Mouse (Mus musculus) cerebellum, postnatal 14 days (tissue): ENCODE measurements around the gene Kcnq1.

Source experiments
- DNase-seq, 2 experiments: peaks; one replicate each; pipeline ENCODE4 v3.0.0; 2021; ENCODE audit warnings: mixed read lengths in 2 of 2

Gene Kcnq1

DNA sequence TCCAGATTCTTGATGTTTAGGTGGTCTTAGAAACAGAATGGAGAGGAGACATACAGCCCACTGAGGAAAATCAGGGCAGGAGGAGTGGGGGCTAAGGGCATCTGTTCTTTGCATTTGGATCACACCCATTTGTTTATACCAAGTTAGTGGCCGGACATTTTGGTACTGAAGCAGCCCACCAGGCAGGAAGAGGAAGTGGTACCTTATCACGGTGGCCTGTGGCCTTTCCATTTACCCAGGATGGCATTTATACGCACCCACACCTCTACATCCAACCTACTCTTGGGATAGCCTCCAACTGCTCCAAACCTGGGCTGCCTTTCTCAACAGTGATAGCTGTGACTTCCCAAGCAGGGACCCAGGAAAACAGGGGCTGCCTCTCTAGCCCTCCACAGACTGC lies 179.3 kb downstream of the Kcnq1 start:
- DNase-seq, result no peak

DNA sequence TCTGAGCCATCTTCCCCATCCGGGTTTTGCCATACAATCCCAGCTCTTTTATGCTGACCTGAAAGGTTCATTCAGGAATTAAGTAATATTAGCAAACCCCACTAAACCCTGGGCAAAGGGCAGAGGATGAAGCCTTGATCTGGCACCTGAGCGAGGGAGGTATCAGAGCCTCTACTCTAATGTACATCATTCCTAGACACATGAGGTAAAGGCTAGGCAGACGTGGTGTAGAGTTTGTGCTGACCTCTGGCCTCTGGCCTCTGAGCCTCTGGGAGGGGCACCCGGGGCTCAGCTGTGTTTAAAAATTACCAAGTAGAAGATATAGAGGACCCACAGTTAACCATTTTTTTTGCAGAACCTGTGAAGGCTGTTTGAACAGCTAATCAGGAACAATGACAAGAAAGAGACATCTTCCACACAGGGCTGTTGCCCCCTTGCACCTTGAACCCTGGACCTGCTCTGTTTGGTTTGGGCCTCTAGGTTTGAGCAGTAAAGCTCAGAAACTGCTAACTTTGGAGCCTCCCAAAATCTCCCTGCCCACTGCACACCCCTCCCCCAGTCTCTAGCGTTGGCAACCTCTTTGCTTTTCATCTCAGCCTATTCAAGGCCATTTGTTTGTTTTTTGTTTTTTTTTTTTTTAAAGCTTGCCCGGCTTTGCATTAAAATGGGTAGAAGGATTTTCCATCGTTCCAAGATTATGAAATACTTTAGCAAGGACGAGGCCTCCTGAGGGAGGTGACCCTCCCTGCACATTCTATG lies 180.5 kb downstream of the Kcnq1 start:
- no peak for DNase-seq

DNA sequence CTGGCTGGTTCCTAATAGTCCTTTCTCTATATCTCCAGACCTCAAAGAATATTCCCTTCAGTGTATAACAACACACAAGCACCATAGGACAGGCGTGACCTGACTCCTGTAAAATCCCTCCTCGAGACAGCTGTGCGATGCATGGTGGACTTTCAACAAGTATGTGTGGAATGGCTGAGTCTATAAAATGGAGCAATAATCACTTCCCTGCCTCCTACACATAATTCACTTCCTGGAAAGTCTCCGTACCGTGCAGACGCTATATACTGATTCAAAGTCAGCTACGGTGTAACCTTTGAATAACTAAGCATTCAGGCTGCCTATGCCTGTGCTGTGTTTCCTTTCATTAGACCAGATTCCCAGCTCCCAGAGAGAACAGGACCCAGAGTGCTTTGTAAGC lies 182.0 kb downstream of the Kcnq1 start:
- no peak for DNase-seq

DNA sequence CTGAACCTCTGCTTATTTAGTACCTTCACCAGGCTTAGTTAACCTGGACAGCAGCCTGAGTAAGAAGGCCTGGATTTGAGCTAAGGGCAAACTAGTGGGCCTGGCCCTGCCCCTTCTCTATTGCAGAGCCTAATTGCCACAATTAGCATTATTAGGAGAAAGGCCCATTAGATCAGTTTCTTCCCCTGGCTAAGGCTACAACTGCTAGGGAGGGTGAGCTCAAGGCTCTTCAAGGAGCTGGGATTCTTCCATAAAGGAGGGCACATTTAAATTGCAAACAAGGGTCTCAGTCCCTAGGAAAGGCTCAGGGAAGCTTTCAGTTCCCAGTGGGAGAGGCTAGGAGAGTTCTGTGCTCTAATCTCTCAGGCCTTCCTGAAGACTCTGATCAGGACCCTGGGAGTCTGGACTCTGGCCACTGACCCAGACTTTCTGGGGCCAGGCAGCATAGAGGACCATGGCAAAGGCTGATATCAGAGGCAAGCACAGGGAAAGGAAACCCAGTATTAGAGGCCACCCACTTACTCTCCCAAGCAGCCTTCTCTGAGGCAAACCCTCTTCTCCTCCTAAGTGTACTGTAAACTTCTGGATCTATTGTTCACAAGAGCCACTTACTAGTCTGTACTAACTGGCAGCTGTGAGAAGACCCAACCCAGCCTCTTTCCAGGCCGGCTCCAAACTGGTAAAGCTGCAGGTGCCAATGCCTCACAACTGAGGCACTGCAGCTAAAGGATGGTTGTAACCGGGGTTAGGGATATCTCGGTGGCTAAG lies 183.1 kb downstream of the Kcnq1 start:
- no peak for DNase-seq

DNA sequence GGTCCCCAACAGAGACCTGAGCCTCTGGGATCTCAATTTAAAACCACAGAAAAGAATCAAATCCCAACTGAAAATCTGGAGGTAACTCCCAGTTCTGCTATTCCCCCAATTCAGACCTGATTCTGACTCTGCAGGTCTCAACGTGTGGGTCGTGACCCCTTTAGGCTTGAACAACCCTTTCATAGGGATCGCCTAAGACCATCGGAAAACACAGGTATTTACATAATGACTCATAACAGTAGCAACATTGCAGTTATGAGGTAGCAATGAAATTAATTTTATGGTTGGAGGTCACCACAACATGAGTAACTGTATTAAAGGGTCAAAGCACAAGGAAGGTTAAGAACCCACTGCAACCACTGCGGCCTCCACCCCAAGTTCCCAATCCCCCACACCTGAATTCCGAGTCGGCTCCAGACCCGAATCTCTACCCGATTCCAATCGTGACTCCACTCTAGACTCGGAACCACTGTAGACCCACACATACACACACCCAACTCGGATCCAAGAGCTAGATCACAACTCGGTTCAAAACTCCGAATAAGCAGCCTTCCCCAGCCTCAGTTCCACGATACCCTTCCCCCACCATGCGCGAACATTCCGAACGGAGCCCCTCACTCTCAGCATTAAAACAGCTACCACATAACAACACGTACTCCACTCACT lies 188.7 kb downstream of the Kcnq1 start:
- peak in 1 of 2 experiments; percentile 22 for DNase-seq

DNA sequence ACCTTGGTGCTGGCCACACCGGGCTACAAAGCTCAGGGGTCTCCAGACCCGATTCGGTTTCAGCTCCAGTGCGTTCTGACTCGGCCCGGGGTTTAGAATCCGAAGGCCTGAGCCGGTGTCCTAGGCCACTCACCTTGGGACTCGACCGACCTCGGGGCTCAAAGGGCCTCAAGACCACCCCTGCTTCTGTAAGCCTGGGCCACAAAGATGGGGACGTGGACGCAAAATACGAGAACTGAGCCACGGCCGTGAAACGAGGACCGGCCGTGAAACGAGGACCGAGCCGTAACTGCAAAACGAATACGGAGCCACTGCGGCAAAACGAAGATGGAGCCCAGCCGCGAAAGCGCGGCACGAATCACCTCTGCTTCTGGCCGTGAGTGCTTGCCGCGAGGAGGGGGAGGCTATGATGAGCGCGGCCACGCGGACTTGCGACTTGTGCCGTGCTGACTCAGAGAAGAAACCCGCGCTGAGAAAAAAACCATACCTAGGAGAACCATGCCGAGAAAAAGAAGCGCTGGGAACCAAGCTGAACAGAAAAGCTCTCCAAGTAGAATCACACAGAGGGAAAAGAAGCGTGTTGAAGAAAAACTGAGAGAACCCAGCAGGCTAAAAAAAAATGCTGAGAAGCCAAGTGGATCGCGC lies 189.3 kb downstream of the Kcnq1 start:
- DNase-seq, result peak; percentile 59

DNA sequence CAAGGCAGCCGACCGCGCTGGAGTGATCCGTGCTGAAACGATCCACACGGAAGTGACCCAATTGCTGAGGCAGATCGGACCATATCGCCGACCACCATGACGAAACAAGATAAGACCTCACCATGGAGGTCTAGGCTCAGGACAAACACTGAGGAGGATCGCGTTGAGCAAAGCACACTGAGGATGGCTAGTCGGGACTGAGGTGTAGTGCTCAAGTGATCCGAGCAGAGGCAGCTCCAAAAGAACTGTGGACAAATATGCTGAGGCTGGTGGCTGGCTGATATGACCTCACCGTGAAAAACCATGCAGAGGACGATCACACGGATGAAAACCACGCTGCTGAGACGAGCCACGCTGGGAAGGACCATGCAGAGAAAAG lies 189.8 kb downstream of the Kcnq1 start:
- DNase-seq, result peak; percentile 26 to 35

DNA sequence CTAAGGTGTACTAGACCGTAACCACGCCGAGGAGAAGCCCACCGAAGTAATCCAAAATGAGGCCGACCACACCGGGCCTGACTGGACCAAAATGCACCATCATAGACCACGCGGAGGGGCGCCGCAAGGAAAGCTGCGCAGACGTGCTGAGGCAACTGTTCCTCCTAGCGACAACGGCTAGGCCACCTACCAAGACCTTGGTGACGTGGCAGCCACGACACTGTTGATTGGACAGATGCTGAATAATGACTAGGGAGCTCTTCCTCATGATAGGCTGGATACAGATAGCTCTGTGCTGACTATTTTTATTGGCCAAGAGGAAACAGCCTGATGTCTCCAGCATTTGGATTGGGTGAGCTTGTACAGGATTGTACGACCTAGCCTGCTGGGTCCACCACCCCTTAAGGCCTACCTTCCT lies 190.2 kb downstream of the Kcnq1 start:
- peak; percentile 88 to 95 for DNase-seq

DNA sequence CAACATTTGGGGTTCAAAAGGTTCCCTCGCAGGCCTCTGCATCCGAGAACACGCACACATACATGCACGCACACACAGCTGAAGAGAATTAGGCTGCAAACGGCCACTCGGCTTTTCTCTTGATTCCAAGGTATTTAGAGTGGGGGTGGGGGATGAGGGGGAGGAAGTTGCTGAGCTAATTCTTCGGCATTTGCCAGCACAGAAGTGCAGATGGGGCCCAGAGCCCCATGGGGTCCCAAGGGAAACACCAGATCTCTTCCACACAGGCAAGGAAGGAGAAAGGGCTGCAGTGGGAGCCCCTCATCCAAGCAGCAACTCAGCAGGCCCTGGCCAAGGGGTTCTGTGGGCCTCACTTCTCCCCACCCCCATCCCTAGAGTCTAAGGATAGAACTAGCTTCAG lies 193.9 kb downstream of the Kcnq1 start:
- no peak for DNase-seq

DNA sequence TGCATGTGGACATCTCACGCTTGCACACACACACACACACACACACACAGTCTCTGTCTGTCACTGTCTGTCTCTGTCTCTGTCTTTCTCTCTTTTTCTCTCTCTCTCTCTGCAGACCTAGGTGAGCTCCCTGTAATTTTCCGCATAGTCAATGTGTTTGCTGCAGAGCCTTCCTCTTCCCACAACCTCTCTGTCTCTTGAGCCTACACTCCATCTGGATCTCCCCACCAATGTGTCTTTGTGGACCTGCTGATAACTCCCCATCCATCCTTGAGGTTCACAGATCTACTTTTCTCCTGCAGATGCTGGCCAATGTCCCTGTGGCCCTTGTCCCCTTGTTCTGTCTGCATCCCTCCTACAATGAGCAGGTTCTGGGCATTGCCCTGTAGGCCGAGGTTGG lies 194.5 kb downstream of the Kcnq1 start:
- DNase-seq, result no peak

DNA sequence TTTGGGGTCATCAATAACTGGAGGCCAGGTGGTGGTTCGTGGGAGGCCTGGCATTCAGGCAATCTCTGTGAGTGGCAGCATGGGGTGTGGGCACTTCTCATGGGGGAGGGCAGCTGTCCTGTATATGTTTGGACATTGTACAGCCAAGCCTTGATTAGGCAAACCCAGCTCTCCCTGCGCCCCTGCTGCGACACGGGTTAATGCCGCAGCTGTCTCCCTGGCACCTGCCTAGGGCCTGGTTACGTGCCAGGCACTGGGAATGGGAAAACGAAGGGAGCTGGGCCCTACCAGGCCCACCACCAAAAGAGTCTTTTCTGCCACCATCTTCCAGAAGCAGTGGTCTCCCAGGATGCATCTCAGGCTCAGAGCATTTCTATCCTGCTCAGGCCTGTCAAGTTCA lies 196.0 kb downstream of the Kcnq1 start:
- DNase-seq, result peak; percentile 77 to 79

DNA sequence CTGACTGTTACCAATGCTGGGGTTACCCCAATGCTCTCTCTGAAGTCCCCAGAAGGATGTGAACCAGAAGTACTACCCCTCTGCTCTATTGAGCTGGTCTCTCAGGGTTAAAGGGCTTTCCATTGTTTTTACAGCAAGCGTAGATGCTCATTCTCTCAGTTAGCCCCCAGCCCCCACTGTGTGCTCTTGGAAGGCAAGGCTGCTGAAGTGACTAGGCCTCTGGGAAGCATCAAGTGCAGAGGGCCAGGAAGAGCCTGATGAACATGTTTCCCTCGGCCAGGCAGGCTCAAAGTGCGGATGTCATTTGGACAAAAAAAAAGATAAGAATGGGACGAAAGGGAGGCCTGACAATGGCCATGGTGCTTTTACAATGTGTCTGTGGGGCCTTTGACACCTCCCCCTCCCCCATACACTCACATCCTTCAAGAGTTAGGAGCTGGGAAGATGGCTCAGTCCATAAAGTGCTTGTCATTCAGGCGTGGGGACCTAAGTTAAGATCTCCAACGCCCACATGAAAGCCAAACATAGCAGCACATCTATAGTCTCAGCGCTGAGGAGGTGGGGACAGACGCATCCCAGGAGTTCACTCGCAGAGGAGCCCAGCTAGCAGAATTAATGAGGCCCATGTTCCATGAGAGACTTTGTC lies 196.6 kb downstream of the Kcnq1 start:
- no peak for DNase-seq

DNA sequence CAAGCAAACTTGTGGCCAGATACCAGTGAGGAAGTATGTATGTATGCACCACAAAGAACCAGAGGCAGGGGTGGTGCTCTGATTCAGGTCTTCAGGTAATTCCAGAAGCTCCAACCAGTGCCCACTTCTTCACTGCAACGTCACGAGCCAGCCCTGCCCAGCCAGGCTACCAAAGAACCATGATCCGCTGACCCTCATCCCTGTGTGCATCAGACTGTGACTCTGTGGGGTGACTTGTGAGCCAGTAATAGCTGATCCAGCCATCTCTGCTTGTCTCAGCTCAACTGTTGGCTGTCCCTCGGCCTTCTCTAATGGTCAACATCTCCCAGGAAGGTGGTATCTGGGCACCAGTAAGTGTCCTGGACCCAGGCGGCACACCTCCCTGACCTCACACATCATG lies 197.4 kb downstream of the Kcnq1 start:
- no peak for DNase-seq

DNA sequence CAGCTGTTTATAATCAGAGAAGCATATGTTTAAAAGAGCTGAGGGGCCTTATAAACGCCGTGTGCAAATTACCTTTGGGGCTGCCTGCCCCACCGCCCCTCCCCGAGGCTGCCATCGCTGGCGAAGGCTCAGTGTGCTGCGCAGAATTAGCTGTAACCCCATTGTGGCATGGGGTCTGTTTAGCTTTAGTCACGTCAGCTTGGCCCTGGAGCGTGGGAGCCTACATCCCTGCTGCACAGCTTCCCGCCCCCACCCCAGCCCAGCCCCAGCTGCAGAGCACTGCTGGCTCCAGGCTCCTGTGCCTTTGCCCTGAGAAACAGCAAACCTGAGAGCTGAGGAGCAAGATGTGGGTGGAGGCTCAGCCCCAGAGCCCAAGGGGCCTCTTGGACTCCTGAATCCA lies 199.6 kb downstream of the Kcnq1 start:
- no peak for DNase-seq

DNA sequence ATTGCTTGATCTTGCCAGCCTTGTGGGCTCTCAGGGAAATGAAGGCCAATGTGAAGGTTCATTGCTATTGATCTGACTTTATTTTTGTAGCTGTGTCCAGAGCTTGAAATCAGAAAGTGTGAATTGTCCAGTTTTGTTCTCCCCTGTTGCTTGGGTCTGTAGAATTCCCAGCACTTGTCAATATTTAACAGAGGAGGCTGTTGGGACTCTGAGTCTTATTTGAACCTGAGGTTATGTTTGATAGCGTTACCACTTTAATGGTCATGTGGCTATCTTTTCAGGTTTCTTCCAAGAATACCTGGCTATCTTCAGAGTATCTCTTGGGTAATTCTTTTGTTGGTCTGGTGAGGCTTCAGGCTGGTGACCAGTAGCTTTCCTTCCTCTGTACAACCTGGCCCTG lies 201.8 kb downstream of the Kcnq1 start:
- DNase-seq, result no peak

DNA sequence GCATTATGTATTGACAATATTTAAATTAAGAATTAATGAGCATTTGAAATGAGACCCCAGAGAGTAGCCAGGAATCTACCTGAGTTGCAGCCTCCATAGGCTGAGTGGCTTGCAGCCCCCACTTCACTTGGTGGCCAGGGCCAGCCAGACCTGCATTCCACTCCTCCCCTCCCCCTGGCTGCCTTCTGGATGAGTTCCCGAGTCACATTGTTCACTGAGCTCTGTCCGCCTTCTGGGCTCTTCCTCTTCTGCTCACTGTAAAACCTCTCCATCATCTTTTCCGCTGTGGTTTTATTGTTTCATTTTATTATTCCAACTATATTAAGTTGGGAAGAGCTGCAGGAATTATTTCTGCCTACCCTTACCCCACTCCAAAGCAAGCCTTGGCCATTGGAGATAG lies 204.1 kb downstream of the Kcnq1 start:
- DNase-seq, result peak; percentile 33 to 39

DNA sequence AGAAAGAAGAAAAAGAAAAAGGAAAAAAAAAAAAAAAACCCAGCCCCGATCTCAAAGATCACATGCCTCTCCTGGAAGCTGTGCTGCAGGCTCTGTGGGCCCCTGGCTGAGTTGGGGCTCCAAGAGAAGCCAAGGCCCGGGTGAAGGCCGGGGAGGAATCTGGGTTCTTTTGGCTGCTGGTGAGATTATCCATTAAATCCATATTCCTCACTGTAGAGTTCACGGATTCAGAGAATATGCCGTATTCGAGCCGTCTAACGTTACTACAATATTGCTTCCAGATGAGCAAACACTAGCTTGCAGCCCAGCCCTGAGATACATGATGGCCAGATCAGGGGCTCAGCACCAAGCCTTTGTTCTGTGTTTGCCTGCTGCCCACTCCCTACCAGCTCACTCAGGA lies 204.7 kb downstream of the Kcnq1 start:
- DNase-seq, result no peak

DNA sequence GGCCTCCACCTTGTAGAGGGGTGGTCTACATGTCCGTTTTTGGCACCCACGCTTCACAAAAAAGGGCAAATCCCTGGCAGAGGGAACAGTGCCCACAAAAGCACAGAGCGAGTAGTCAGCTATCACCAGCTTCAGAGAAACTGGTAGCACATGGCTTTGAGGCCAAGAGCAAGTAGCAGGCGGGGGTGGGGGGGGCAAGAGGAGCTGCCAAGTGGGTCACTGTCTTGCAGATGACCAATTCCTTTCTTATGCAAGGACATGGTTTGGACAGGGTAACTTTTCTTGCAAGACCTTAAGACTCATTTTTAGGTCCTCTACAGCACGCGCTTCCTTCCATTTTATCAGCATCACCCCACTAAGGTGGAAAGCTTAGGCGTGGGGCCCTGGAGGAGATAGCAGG lies 205.3 kb downstream of the Kcnq1 start:
- peak; percentile 30 for DNase-seq

DNA sequence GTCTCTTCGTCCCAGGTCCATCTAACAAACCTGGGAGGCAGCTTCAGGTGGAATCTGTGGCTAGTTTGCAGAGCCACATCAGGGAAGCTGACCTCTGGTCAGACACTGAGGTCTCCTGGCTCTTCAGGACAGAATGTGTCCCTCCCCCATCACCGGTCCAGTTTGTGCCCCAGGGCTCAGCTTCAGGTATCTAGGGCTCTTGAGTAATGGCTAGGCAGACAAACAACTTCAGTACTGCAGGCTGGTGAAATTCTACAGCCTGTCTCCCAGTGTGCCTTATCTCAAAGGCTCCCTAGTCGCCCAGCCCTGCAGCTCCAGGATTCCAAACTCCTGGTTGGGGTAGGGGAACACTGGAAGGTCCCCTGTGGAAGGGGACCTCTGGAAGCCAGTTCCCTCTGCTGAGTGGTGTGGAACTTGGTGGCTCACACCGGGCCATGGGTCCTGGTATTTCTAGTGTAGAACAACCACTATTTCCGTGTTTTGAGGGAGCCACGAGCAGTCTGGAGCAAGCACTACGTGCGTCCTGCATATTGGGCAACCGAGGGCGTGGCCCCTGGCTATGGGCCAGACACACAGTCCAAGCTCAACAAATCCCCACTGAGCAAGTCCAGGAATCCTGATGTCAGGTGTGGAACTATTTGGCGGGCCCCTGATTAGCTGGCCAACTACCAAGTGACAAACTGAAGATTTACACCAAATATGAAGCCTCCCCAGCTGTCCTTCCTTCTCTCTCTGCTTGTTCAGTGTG lies 207.6 kb downstream of the Kcnq1 start:
- peak; percentile 43 to 48 for DNase-seq

DNA sequence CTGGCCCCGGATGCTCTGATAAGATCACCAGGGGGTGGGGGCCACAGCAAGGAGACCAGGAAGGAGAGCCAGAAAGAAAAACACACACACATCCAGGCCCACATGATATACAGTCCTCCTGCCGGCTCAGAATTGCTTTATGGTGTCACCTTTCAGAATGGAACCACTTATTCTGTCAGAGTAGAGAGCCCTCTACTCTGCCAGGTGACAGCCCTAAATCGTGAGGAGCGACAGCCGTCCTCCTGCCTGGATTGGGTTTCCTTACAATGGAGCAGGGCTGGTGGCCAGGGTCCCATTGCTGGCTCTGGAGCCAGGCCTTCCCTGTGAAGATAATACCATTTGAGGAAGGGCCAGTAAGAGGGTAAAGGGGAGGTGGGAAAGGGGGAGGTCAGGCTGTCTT lies 212.3 kb downstream of the Kcnq1 start:
- DNase-seq, result no peak

DNA sequence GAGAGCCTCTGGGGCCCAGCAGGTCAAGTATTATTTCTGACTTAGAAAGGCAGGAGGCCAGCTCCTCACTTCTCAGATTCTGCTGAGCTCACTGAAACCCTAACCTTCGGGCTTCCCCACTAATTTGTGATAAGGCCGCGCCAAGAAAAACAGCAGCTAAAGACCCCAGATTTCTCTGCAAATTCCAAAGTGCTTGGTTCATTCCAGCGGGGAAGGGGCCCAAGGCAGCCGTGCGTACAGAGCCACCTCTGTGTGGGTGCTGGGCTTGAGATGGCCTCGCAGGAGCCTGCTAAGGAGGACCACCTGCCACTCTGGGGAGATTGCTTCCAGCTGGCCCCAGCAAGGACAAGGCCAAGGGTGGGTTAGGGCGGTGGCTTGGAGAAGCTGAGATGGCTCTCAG lies 214.2 kb downstream of the Kcnq1 start:
- no peak for DNase-seq

DNA sequence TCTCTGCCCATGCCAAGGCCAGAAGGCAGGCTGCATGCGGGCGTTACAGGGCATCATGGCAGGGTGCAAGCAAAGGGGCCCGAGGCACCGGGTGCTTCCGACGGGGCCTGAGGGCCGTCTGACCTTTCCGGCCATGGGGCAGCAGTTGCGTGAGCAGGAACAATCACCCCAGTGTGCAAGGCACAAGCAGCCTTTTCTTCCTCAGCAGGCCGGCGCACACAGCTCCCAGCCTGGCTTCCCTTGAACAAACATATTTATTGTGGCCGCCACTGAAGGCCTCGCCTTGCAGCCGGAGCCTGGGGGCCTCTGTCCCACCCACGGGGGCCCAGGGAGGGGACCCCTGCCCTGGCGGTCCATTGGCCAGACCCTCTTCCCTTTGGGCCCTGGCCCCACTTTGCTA lies 218.9 kb downstream of the Kcnq1 start:
- no peak for DNase-seq
